Mouse (Mus musculus) cerebellum, adult 2 months (tissue): Measurements from ENCODE around the gene Swap70.

Source experiments
- CTCF ChIP-seq: fragments of 200-500 bp; IDR thresholded peaks from 2 replicates; pipeline ENCODE4 v1.5.1; 2011; ENCODE audit warnings: low read depth, mild to moderate bottlenecking, control low read depth, low read length, moderate library complexity, borderline replicate concordance; ENCODE audit not compliant: insufficient read depth
- POLR2A ChIP-seq: fragments of 200-500 bp; IDR thresholded peaks from 2 replicates; pipeline ENCODE4 v1.6.1; 2011; ENCODE audit warnings: low read length, control low read depth, borderline replicate concordance; ENCODE audit not compliant: insufficient read depth

DNA sequence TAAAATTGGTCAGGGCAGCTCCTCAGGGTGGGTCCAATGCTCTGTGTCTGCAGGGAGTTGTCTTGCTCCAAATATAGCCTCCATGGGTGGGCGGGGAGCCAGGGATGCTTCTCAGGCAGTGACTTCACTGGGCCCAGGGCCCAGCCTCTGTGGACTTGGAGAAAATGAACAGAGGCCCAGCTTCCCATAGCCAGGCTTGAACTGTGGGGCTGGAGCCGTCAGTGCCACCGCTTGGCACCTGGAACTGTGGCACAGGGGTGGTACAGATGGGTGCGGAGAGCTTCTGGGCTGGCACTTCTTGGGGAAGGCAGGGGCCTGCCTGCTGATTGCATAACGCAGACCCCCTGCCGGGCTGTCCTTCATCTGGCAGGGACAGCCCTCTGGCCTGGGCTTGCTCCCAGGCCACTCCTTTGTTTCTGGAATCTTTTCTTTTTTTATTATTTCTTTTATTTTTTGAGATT, 67.2 kb downstream of the Swap70 start:
- TF ChIP-seq POLR2A (no peak), CTCF (no peak)
